Mouse (Mus musculus) forebrain, embryonic 11.5 days (tissue): ENCODE measurements at regions not wholly inside any gene's neighbourhood (a gene's known extent, or its start where the extent isn't known, plus 50 kb on each side); places are given as distances from the start of the nearest gene placed in this dataset.

Experiments
- ATAC-seq: fragments of 200-750 bp; cut with Nextera tagmentation; replicated peaks from 2 replicates; pipeline ENCODE4 v1.8.0; 2017; ENCODE audit warnings: moderate TSS enrichment; ENCODE audit not compliant: low FRiP score
- DNase-seq: peaks from one replicate; pipeline ENCODE4 v3.0.0-alpha.2; 2017; ENCODE audit warnings: low spot score
- H3K27ac ChIP-seq: fragments of 300-500 bp; sonication (generic); 2 replicates; pipeline ENCODE4 v1.5.1; 2014; ENCODE audit warnings: low read depth, low read length
- H3K27me3 ChIP-seq: fragments of 300-500 bp; sonication (generic); 2 replicates; pipeline ENCODE4 v1.6.1; 2014; ENCODE audit warnings: mild to moderate bottlenecking, low read length, mixed read lengths; ENCODE audit not compliant: control insufficient read depth, insufficient read depth
- H3K36me3 ChIP-seq: fragments of 300-500 bp; sonication (generic); 2 replicates; pipeline ENCODE4 v1.6.1; 2014; ENCODE audit warnings: mild to moderate bottlenecking, low read length, moderate library complexity, mixed read lengths; ENCODE audit not compliant: control insufficient read depth, insufficient read depth
- H3K4me1 ChIP-seq: fragments of 300-500 bp; sonication (generic); replicated peaks from 2 replicates; pipeline ENCODE4 v1.6.1; 2014; ENCODE audit warnings: low read length, mixed read lengths; ENCODE audit not compliant: control insufficient read depth, insufficient read depth
- H3K4me2 ChIP-seq: fragments of 300-500 bp; sonication (generic); 2 replicates; pipeline ENCODE4 v1.6.1; 2014; ENCODE audit warnings: low read depth, mild to moderate bottlenecking, low read length, moderate library complexity, mixed read lengths; ENCODE audit not compliant: severe bottlenecking
- H3K4me3 ChIP-seq: fragments of 300-500 bp; sonication (generic); 2 replicates; pipeline ENCODE4 v1.5.1; 2014; ENCODE audit warnings: low read depth, low read length
- H3K9ac ChIP-seq: fragments of 300-500 bp; sonication (generic); 2 replicates; pipeline ENCODE4 v1.6.1; 2014; ENCODE audit warnings: low read length
- H3K9me3 ChIP-seq: fragments of 300-500 bp; sonication (generic); 2 replicates; pipeline ENCODE4 v1.6.1; 2016; ENCODE audit warnings: low read length, mixed read lengths; ENCODE audit not compliant: control insufficient read depth
- WGBS: fragments of 180-500 bp; shearing (Covaris S2); extraction: QIAGEN DNeasy Blood & Tissue Kit; methylation state at CpG from one replicate; pipeline ENCODE4 v1.1.7; 2014; 5-methylcytosine and 5-hydroxymethylcytosine counted together

DNA sequence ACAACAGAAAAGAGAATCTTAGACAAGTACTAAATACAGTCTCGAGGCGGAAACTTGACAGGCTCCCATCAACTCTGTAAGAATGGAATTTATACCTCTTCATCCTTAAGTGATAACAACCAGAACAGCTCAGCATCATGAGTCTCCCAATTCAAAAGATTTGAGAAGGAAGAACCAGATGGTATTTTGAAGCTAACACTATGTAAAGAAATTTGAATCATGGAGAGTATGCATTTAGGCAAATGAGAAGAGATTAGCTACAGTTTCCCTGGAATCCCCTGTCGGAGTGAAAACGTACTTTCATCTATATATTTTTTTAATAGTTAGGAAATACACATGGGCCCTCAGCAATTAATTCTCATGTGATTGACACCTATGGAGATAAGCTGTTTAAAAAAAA, 140.9 kb downstream of the Nrip1 start:
- Histone ChIP-seq H3K9ac (no peak overlapping the region), H3K27ac (no peak overlapping the region), H3K36me3 (no peaks in the 10 kb centered on the region), H3K4me1 (no peaks in the 10 kb centered on the region), H3K9me3 (no peaks in the 10 kb centered on the region), H3K4me2 (no peak overlapping the region), H3K27me3 (no peaks in the 10 kb centered on the region), H3K4me3 (no peak overlapping the region)
- 88% methylated on average over 4 of the region's 4 CpGs for WGBS
- no peak for ATAC-seq
- no peak for DNase-seq

DNA sequence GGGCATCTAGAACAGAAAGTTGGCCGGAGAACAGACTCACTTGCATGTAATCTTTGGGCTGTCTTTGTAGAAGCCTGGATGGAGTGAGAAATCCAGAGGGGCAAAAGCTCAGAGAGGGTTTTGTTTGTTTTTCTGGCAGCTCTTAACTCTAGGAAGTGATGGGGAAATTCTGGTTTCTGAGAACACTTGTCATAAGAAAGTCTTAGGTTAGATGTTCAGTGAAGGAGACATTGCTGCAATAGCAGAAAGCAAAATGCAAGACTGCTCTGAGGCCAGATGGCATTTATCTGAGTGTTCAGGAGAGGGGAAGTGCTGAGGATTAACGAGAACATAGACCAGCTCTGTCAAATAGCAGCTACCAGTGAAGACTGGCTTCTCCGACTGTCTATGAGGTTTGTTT, 141.5 kb downstream of the Nrip1 start:
- WGBS = 75% methylated on average over 3 of the region's 3 CpGs

DNA sequence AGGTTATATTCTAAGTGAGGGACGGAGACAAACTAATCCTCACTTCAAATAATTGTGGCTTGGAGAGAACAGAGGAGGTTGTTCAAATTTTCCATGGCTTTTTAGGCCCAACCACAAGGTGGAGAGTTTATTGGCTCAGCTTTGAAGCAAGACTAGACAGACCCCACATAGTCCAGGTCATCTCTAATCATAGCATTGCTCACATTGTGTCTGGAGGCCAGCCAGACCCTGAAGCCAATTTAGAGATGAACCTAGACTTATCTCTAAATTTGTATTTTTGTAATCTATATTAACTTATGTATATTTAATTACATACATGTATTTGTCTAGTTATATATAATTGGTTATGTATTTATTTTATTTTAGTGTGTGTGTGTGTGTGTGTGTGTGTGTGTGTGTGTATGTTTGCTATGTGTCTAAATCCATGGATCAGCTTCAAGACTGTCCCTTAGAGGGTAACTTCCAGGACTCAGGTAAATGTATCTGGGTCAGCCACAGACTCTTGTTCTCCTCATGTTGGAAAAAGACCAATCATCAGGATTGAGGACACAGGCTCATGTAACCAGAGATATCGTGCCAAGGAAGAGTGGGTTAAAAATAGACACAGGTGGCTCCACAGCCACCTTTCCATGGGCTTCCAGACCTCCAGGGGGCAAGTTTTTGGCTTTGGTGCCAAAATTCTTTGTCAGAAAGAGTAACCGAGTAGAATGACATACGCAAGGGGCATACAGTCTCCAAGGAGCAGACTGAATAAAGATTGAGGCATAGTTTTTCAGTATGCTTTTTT, 142.9 kb downstream of the Nrip1 start:
- DNase-seq = no peak
- no peak for ATAC-seq
- no peaks in the 10 kb centered on the region for H3K36me3 ChIP-seq
- H3K9me3 ChIP-seq = no peaks in the 10 kb centered on the region
- no peaks in the 10 kb centered on the region for H3K27me3 ChIP-seq
- H3K4me1 ChIP-seq = no peaks in the 10 kb centered on the region
- H3K4me2 ChIP-seq = no peak overlapping the region
- H3K4me3 ChIP-seq = no peak overlapping the region
- H3K9ac ChIP-seq = no peak overlapping the region
- WGBS = 92% methylated on average over 4 of the region's 4 CpGs
- no peak overlapping the region for H3K27ac ChIP-seq

More for the DNA sequence above, 141.5 kb downstream of the Nrip1 start:
- H3K27me3 ChIP-seq = no peaks in the 10 kb centered on the region
- H3K36me3 ChIP-seq = no peaks in the 10 kb centered on the region
- ATAC-seq (no peak), DNase-seq (no peak)
- no peak overlapping the region for H3K4me2 ChIP-seq
- no peak overlapping the region for H3K4me3 ChIP-seq
- H3K4me1 ChIP-seq = no peaks in the 10 kb centered on the region
- H3K9me3 ChIP-seq = no peaks in the 10 kb centered on the region
- H3K9ac ChIP-seq = no peak overlapping the region
- no peak overlapping the region for H3K27ac ChIP-seq

GRCm38 (mm10) chr16:76228451-76228850, 145.2 kb downstream of the Nrip1 start:
- H3K4me1 ChIP-seq = no peaks in the 10 kb centered on the region
- no peak overlapping the region for H3K27ac ChIP-seq
- H3K9me3 ChIP-seq = no peaks in the 10 kb centered on the region
- no peak overlapping the region for H3K9ac ChIP-seq
- ATAC-seq = no peak
- H3K4me2 ChIP-seq = no peak overlapping the region
- 85% methylated on average over 4 of the region's 4 CpGs for WGBS
- H3K27me3 ChIP-seq = no peaks in the 10 kb centered on the region
- no peaks in the 10 kb centered on the region for H3K36me3 ChIP-seq
- no peak overlapping the region for H3K4me3 ChIP-seq
- no peak for DNase-seq

- DNase-seq (no peak), ATAC-seq (no peak)
- Histone ChIP-seq H3K4me2 (no peak overlapping the region), H3K4me1 (no peaks in the 10 kb centered on the region), H3K36me3 (no peaks in the 10 kb centered on the region), H3K9ac (no peak overlapping the region), H3K27ac (no peak overlapping the region), H3K27me3 (no peaks in the 10 kb centered on the region), H3K4me3 (no peak overlapping the region), H3K9me3 (no peaks in the 10 kb centered on the region)
- WGBS = 89% methylated on average over 7 of the region's 7 CpGs
Measured at GRCm38 (mm10) chr16:76226446-76226845, 147.2 kb downstream of the Nrip1 start.

- no peak overlapping the region for H3K27ac ChIP-seq
- ATAC-seq (no peak), DNase-seq (no peak)
- H3K9me3 ChIP-seq = no peaks in the 10 kb centered on the region
- no peaks in the 10 kb centered on the region for H3K36me3 ChIP-seq
- 79% methylated on average over 12 of the region's 12 CpGs for WGBS
- no peak overlapping the region for H3K4me3 ChIP-seq
- no peak overlapping the region for H3K4me2 ChIP-seq
- no peak overlapping the region for H3K9ac ChIP-seq
- no peaks in the 10 kb centered on the region for H3K27me3 ChIP-seq
- no peaks in the 10 kb centered on the region for H3K4me1 ChIP-seq
Measured at GRCm38 (mm10) chr16:76225587-76226226, 147.9 kb downstream of the Nrip1 start.

DNA sequence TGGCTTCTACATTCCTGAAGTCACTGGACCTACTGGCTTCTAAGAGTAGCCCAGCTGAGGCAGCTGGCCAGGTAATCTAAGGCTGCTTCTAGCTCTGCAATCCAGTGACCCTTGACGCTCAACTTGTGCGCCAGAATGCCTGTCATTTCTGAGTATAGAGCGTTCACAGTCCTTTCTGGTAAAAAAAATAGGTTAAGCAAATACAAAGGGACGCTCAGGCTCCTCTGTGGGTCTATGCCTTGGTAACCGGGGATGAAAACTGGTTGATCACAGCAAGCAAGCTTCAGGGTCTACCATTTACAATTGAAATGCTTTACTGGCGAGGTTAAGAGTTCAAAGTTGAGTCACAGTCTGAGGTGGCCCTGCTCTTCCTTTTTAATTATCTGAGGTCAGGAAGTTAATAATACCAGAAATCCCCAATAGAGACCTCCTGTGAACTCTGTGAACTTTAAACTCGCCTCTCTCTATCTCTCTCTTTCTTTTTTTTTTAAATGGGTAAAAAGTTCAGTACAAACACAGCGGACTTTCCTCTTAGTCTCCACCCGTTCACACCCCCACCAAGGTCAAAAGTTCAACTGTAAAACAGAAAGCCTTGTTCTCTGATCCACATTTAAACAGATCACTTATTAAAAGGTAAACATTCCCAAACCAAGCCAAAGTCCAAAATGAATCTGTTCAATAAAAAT, 148.6 kb downstream of the Nrip1 start:
- no peaks in the 10 kb centered on the region for H3K9me3 ChIP-seq
- no peaks in the 10 kb centered on the region for H3K27me3 ChIP-seq
- H3K36me3 ChIP-seq = no peaks in the 10 kb centered on the region
- no peak overlapping the region for H3K9ac ChIP-seq
- no peaks in the 10 kb centered on the region for H3K4me1 ChIP-seq
- WGBS = 34% methylated on average over 9 of the region's 9 CpGs
- no peak overlapping the region for H3K27ac ChIP-seq
- DNase-seq = no peak
- no peak for ATAC-seq
- H3K4me3 ChIP-seq = no peak overlapping the region
- H3K4me2 ChIP-seq = no peak overlapping the region

- no peak for DNase-seq
- no peak overlapping the region for H3K4me3 ChIP-seq
- H3K4me1 ChIP-seq = no peaks in the 10 kb centered on the region
- no peak overlapping the region for H3K4me2 ChIP-seq
- H3K27ac ChIP-seq = no peak overlapping the region
- H3K27me3 ChIP-seq = no peaks in the 10 kb centered on the region
- 81% methylated on average over 4 of the region's 4 CpGs for whole genome bisulfite sequencing
- ATAC-seq = no peak
- H3K9ac ChIP-seq = no peak overlapping the region
- no peaks in the 10 kb centered on the region for H3K36me3 ChIP-seq
- no peaks in the 10 kb centered on the region for H3K9me3 ChIP-seq
Measured at GRCm38 (mm10) chr16:76223716-76224115, 149.9 kb downstream of the Nrip1 start.
